Mouse (Mus musculus) urinary bladder, postnatal 10 days (tissue): ENCODE measurements around the gene Taf9b.
"Not testable (repeated sequence)": the region's sequence is repeated elsewhere in the genome, so short reads cannot be mapped to it uniquely, and the experiment has no call there.

Experiments used
- DNase-seq: peaks from one replicate; pipeline ENCODE4 v3.0.0; 2022; ENCODE audit warnings: low spot score

Taf9b gene

GRCm38 (mm10) chrX:106221058-106221457 is at the start of gene Taf9b:
TSS of gene Taf9b (minus strand) at chrX:106221158.
- DNase-seq, result no peak

DNA sequence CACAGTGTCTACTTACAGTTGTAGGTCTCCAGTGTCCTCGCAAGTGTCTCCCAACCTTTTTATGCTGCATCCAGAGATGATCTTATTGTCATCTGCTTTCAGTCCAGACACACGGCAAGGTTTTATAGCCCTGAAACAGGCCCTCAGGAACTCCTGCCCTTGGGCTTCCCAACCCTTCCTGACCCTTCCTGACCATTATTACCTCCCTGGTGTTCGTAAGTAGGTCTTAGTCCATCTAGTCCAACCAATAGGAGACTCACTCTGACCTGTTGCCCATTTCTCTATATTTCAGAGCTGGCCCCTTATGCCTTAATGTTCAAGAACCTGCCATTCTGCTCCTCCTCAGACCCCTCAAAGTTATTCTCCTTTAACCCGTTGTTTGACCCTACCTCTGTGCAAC is 34.3 kb upstream of the Taf9b start, which contains the start of gene Fnd3c2:
Fnd3c2 (minus strand) TSS at position 101 of the 400 bp plus-strand sequence.
- DNase-seq, result no peak

DNA sequence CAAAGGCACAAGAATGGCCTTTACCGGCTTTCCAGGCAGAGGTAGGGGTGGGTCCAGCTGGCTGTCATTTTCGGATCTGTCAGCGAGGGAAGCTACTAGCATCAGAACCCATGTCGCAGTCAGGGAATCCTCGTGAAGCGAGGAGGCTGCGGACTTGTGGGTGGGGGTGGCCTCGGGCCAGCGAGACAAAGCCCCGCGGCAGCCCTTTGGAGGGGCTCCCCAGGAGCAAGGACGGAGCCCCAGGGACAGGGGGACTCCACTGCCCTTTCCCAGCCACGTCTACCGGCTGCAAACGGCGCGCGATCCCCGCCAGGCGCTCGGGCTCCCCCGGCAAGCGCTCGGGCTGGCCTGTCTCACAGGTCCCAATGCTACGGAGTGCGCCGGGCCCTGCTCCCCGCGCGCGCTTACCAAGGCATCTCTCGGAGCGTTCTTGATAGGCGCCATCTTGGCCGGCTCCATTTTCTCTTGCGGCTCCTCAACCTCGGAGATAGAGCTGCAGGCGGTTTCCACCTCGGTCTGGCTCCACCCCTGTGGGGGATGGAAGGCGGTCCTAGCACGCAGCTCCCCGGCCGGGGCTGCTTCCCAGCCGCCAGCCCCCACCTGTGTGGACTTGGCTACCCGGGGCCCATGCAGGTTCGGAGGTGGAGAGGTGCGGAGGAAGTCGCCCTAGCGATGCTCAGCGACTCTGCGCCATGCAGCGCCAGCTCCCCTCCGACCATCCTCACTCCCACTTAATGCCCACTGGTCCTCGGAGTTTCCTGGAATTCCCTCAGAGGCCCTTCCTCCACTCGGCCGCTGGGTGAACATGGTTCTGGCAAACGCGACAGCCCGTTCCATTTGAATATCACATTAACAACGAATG is 1.6 kb downstream of the Taf9b start:
- peak; percentile 12 for DNase-seq

DNA sequence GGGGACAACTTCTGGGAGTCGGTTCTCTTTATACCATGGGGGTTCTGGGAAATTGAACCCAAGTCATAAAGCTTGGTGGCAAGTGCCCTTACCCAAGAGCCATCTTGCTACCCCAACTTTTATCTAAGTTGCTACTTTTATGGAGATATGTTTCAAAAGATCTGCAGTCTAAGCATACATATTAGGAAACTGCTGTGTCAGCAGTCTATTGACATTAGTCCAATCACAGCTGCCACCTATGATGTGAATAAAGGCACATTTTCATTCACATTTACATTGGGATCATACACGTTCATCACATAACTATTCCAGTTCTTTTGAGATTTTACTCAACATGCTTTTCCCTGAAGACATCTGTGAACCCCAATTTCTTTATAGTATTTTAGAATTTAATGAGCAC is 11.9 kb downstream of the Taf9b start:
- no peak for DNase-seq

DNA sequence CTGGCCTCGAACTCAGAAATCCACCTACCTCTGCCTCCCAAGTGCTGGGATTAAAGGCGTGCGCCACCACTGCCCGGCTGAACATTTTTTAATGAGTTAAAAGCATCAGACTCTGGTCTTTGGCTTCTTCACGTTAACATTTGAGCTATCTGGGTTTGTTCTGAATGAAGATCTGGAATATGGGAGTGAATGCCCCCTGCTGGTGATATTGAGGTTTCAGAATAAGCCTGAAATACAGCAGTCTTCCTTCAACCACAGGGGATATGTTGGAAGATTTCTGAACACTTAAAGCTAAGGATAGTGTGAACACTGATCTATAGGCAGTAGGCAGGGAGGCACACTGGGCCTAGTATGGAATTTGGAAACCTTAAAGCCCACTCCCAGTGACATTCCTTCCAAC is 22.1 kb downstream of the Taf9b start:
- DNase-seq, result no peak

GRCm38 (mm10) chrX:106197308-106197707 is 23.6 kb downstream of the Taf9b start:
- DNase-seq, result no peak

- DNase-seq, result not testable (repeated sequence)
Observed at GRCm38 (mm10) chrX:106194361-106194760, 26.6 kb downstream of the Taf9b start.

- no peak for DNase-seq
Observed at GRCm38 (mm10) chrX:106190091-106190490, 30.9 kb downstream of the Taf9b start.

- DNase-seq, result no peak
Observed at GRCm38 (mm10) chrX:106189356-106189755, 31.6 kb downstream of the Taf9b start.

DNA sequence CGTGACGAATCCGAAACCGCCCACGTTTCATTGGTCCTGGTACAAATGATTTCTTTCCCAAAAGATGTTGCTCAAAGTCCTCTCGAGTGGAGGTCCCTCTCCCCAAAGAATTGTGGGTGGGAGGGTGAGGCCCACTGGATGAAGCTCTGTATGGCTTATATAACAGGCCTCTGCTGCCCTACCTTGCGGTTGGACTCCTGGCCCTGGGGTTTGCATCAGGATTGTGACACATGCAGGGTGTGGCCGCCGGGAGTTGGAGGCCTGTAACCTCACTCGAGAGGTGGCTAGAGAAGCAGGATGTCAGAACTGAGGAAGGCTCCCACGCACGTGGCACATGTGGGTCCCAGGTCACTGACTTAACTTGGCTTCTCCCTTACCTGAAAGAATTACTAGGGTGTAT is 33.2 kb downstream of the Taf9b start:
- no peak for DNase-seq

- DNase-seq, result peak; percentile 54
Observed at GRCm38 (mm10) chrX:106186713-106187649, 34.0 kb downstream of the Taf9b start, which contains the start of gene Pgk1. TSS of gene Pgk1 (plus strand) at chrX:106187100.

DNA sequence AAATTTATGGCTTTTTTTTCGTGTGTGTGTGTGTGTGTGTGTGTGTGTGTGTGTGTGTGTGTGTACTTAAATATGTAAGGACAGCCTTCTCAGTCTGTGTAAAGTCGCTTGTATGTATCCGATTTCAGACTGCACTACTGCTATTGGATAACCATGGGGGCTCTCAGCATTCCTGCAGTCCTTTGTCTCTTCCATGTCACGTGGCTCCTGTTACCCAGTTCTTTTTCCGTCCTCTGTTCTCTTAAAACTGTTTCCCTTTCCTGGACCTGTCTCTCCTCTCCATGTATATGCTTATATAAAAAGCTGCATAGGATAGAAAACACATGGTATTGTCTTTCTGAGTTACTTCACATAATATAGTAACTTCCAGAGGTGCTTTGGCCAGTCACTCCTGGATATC is 35.3 kb downstream of the Taf9b start:
- no peak for DNase-seq

DNA sequence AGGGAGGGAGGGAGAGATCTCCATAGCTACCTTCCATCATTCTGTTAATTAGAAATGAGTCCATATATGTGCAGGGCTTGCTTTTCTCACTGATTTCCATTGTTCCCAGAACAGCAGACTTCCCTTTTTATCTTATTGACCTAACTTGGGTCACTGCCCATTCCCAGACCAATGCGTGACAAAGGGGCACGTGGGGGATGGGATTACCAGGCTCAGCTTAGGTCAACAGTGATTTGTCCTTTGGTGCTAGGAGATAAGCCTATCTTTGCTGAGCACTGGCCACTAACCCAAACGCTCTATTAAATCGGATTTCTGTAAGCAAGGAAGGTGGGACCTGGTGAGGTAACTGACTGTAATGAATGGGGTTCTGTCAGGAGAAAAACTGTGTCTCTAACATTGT is 36.7 kb downstream of the Taf9b start:
- DNase-seq, result no peak

DNA sequence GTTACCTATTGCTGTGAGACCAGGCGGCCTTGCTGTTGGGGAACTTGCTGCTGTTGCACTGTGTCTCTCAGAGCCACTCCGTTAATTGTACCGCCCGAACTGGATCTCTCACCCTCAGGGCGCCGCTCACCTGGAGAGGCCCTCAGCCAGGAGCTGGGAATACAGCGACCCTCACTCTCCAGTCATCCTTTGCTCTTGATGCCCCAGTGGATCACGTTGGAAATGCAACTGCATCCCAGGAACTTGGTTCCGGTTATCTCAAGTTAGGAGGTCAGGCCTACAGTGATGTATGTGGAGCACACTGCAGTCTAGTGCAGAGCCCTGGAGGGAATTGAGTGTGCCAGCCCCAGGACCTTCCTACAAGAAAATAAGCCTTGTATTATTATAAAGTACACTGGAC is 44.6 kb downstream of the Taf9b start:
- no peak for DNase-seq

DNA sequence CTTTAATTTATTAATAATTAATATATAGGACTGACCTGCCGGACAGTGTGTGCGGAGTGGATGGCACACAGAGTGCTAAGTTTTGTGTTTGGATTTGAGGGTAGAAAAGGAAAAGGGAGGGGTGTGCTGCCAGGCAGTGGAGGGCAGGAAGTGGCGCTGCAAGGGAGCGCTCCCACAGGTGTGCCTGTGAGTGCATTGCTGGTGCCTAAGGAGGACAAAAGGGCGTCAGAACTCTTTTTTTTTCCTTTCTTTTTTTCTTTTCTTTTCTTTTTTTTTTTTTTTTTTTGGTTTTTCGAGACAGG is 49.2 kb downstream of the Taf9b start:
- DNase-seq, result no peak

DNA sequence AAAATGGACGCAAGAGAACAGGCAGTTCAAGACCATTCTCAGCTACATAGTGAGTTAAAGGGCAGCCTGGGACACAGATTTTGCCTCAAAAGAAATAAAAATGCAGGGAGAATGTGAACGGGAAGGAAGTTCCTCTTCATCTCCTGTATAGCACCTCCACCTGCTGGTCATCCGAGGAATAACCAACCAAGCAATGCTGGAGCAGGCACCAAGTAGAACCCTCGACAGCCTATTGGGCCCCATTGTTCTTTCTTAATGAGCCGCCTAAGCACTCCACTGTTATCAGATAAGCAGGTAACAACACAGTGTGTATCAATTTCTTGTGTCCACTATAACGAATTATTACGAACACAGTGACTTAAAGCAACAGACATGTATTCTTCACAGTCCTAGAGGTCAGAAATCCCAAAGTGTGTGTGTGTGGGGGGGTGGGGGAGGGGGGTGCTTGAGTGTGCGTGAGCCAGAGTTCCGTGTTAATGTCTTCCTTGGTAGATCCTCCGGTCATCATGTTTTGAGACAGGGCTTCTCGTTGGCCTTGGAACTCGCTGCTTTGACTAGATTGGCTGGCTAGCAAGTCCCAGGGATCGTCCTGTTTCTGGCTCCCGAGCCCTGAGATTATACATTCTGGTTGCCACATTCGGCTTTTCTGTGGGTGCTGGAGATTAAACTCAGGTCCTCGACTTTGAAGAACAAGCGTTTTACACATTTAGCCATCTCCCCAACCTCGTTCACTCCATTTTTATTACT is 49.7 kb downstream of the Taf9b start:
- peak; percentile 15 for DNase-seq

GRCm38 (mm10) chrX:106165089-106165488 is 55.9 kb downstream of the Taf9b start:
- no peak for DNase-seq

DNA sequence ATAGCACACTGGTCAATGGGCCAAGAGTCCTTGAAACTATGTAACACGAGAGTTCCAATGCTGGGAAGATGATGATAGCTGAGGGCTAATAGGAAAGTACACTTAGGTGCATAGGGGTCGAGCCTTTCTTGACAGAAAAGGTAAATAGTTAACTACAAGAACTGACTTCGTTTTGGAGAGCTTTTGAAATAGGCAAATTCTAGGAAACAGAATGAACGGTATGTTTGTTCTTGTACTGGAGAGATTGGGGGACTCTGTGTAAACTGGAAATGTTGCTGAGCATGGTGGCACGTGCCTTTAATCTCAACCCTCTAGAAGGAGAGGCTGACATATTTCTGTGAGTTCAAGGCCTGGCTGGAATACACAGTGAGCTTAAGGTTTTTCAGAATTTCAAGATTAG is 56.4 kb downstream of the Taf9b start:
- no peak for DNase-seq

DNA sequence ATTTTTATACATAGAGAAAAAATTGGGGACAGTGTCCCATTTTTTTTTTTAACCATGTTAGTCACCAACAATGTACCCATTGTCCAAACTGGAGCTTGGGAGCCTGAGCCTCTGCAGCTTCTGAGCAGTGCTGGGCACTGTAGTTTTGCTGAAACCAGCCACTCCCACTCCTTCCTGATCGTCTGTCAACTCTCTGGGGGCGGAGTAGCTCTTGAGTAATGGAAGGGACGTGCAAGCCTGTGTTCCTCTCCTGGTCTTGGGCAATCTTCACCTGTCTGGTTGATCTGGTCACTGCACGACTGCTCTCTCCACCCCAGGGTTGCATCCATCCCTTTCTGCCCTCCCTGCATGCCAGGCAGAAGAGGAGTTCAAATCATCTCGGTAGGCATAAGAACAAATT is 57.0 kb downstream of the Taf9b start:
- no peak for DNase-seq
